8 mouse cellular contexts compared by ENCODE assay signal in genomic region chr9:102544773-102545366, GRCm38 (mm10). TPM values are rescaled to one million over a fixed set of nuclear protein-coding genes. Genes with fewer than 3 reads are reported as not detected.
DNase-seq lines count a peak whose midpoint lies in the region; ATAC-seq lines count a peak whose summit lies in the region.

No protein-coding gene starts in this region.

- no peaks in the 10 kb centered on the region for H3K9me3 ChIP-seq in hindbrain, embryonic 14.5 days (ENCODE audit: control insufficient read depth, low read length)

- H3K4me3 ChIP-seq in hindbrain, embryonic 14.5 days (replicated peaks; ENCODE audit: low read length) = peak overlapping the region; percentile 24

- DNase-seq in NIH3T3 (ENCODE audit: low read depth) = peak; percentile 83
- DNase-seq in cerebellum, adult 9-10 months = peak; percentile 83
- peak; percentile 70 to 90 for DNase-seq in frontal cortex, postnatal 14 days (ENCODE audit: low spot score in 2 of 2)
- peak; percentile 95 for DNase-seq in hindbrain, embryonic 14.5 days (ENCODE audit: low spot score)
- peak; percentile 87 to 98 for DNase-seq in layer of hippocampus, postnatal 25 days (ENCODE audit: extremely low spot score in 1 of 2, low spot score in 1 of 2)
- DNase-seq in lung, postnatal 25 days (ENCODE audit: low spot score) = peak; percentile 68
- DNase-seq in retina, postnatal 7 days (ENCODE audit: low read depth, low spot score) = peak; percentile 82
- DNase-seq in urinary bladder, postnatal 14 days (ENCODE audit: low spot score) = peak; percentile 78

- H3K4me1 ChIP-seq in hindbrain, embryonic 14.5 days (replicated peaks; ENCODE audit: control insufficient read depth, insufficient read depth, low read length) = peaks cover 43% of the 10 kb centered on the region

- no peaks in the 10 kb centered on the region for H3K36me3 ChIP-seq in hindbrain, embryonic 14.5 days (replicated peaks; ENCODE audit: control insufficient read depth, insufficient read depth)

- 0 out of 2 replicates have a peak, but pooled peaks cover 4% of the 10 kb centered on the region for H3K27me3 ChIP-seq in hindbrain, embryonic 14.5 days (ENCODE audit: control insufficient read depth, insufficient read depth, low read length)

- WGBS in hindbrain, embryonic 14.5 days = under 1% methylated on average over 26 of the region's 26 CpGs

- peak; percentile 66 for ATAC-seq in hindbrain, embryonic 14.5 days (ENCODE audit: low FRiP score)

- H3K4me2 ChIP-seq in hindbrain, embryonic 14.5 days (replicated peaks) = peak overlapping the region; percentile 68

- peak overlapping the region; percentile 93 for H3K27ac ChIP-seq in hindbrain, embryonic 14.5 days

- peak overlapping the region; percentile 68 for H3K9ac ChIP-seq in hindbrain, embryonic 14.5 days

RNA-seq across cellular contexts. Expression of gene Ky, which starts 39.3 kb away (rescaled TPM):
- 0.92 and 1.4 TPM in 2 replicates for polyA plus RNA-seq in hindbrain, embryonic 14.5 days (2014; fragmentation: Nextera tagmentation; extraction: Ambion mirVana)
- total RNA-seq in layer of hippocampus, postnatal 25 days (2021) = 1 to 10 TPM; 3.5 to 4.0 TPM

Comparison
In these comparisons a context has a peak if more than half of its experiments do, and no peak if none do; other contexts are left out.
1. Peak in every context shown above with its lines: DNase-seq, ATAC-seq, H3K4me3 ChIP-seq and H3K27ac ChIP-seq.